Mouse (Mus musculus) hindbrain, embryonic 15.5 days (tissue): ENCODE measurements around the gene Ddit4l. TPM values are rescaled to one million over a fixed set of nuclear protein-coding genes. Genes with fewer than 3 reads are reported as not detected.
"Not testable (repeated sequence)": the region's sequence is repeated elsewhere in the genome, so short reads cannot be mapped to it uniquely, and the experiment has no call there.

Source experiments
- ATAC-seq: fragments of 200-750 bp; cut with Nextera tagmentation; 2 replicates; pipeline ENCODE4 v1.8.0; 2017; ENCODE audit warnings: low read depth, moderate number of reproducible peaks, moderate TSS enrichment; ENCODE audit not compliant: low FRiP score
- H3K27ac ChIP-seq: fragments of 300-500 bp; sonication (generic); replicated peaks from 2 replicates; pipeline ENCODE4 v1.5.1; 2015; ENCODE audit warnings: mild to moderate bottlenecking, inconsistent platforms
- H3K27me3 ChIP-seq: fragments of 300-500 bp; sonication (generic); 2 replicates; pipeline ENCODE4 v1.6.1; 2015; ENCODE audit warnings: control low read depth, inconsistent platforms
- H3K36me3 ChIP-seq: fragments of 300-500 bp; sonication (generic); 2 replicates; pipeline ENCODE4 v1.6.1; 2015; ENCODE audit warnings: control low read depth, inconsistent platforms
- H3K4me1 ChIP-seq: fragments of 300-500 bp; sonication (generic); replicated peaks from 2 replicates; pipeline ENCODE4 v1.6.1; 2015; ENCODE audit warnings: control low read depth, inconsistent platforms
- H3K4me2 ChIP-seq: fragments of 300-500 bp; sonication (generic); 2 replicates; pipeline ENCODE4 v1.6.1; 2015; ENCODE audit warnings: moderate library complexity, mild to moderate bottlenecking, inconsistent platforms
- H3K4me3 ChIP-seq: fragments of 300-500 bp; sonication (generic); 2 replicates; pipeline ENCODE4 v1.5.1; 2015; ENCODE audit warnings: mild to moderate bottlenecking, inconsistent platforms
- H3K9ac ChIP-seq: fragments of 300-500 bp; sonication (generic); 2 replicates; pipeline ENCODE4 v1.6.1; 2015; ENCODE audit warnings: inconsistent platforms
- H3K9me3 ChIP-seq: fragments of 300-500 bp; sonication (generic); 2 replicates; pipeline ENCODE4 v1.6.1; 2016; ENCODE audit warnings: control low read depth, inconsistent platforms
- WGBS: fragments of 180-500 bp; shearing (Covaris S2); methylation state at CpG from one replicate; pipeline ENCODE4 v1.1.7; 2015; 5-methylcytosine and 5-hydroxymethylcytosine counted together
- microRNA-seq: library from miRNA; unstranded; fragments of <30 nt; microRNA quantifications from one replicate; pipeline ENCODE4, GENCODE M21; 2016
- polyA plus RNA-seq: library from polyadenylated mRNA; unstranded; fragments of >200 nt; fragmentation: Nextera tagmentation; extraction: Ambion mirVana; gene quantifications from 2 replicates; pipeline ENCODE4 v1.2.1, GENCODE M21; 2015

The Ddit4l gene
- polyA plus RNA-seq, 1 experiment from 2014 or later: 7.8 TPM

GRCm38 (mm10) chr3:137652853-137653252 is 31.4 kb downstream of the Ddit4l start:
- Histone ChIP-seq H3K9me3 (no peaks in the 10 kb centered on the region), H3K4me1 (no peaks in the 10 kb centered on the region), H3K36me3 (no peaks in the 10 kb centered on the region), H3K4me3 (no peak overlapping the region), H3K27ac (no peak overlapping the region), H3K4me2 (no peak overlapping the region), H3K27me3 (no peaks in the 10 kb centered on the region), H3K9ac (no peak overlapping the region)
- no peak for ATAC-seq
- WGBS: 100% methylated on average over 2 of the region's 2 CpGs

DNA sequence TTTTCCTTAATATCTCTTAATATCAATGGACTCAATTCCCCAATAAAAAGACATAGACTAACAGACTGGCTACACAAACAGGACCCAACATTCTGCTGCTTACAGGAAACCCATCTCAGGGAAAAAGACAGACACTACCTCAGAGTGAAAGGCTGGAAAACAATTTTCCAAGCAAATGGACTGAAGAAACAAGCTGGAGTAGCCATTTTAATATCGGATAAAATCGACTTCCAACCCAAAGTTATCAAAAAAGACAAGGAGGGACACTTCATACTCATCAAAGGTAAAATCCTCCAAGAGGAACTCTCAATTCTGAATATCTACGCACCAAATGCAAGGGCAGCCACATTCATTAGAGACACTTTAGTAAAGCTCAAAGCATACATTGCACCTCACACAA is 49.8 kb downstream of the Ddit4l start, which contains the start of gene Gm21962:
Gene Gm21962, plus strand, starts transcription at position 301 of the 400 bp plus-strand sequence.
- not testable (repeated sequence) for H3K9ac ChIP-seq, H3K4me1 ChIP-seq, H3K27ac ChIP-seq, ATAC-seq, H3K4me2 ChIP-seq, H3K9me3 ChIP-seq, H3K27me3 ChIP-seq, H3K36me3 ChIP-seq, H3K4me3 ChIP-seq
- WGBS: no CpG with 5 or more reads among the region's 3 CpGs

Small RNA genes lying within 50 kb of the gene (microRNA-seq; reads per million reads assigned to microRNA genes)
- not detected for gene Gm22468

Other genes starting within 250 kb of the Ddit4l start
- not detected in 2 replicates for gene Gm21962, start 49.9 kb downstream of the Ddit4l start, polyA plus RNA-seq
- gene H2afz, start 242.9 kb downstream of the Ddit4l start, polyA plus RNA-seq: 730 and 843 TPM in 2 replicates
- 16.7 and 17.7 TPM in 2 replicates for gene Dnajb14, start 246.1 kb downstream of the Ddit4l start, polyA plus RNA-seq